Mouse (Mus musculus): ENCODE data around the gene Ak5.
"Not testable (repeated sequence)": the region's sequence is repeated elsewhere in the genome, so short reads cannot be mapped to it uniquely, and the experiment has no call there.

Ak5 gene

GRCm38 (mm10) chr3:152620534-152620933 lies 47.6 kb downstream of the Ak5 start:
- DNase-seq: no peak

- no peak for DNase-seq
Observed at GRCm38 (mm10) chr3:152620058-152620457, 48.1 kb downstream of the Ak5 start.

GRCm38 (mm10) chr3:152609076-152609475 lies 59.1 kb downstream of the Ak5 start:
- no peak for DNase-seq

GRCm38 (mm10) chr3:152605849-152606248 lies 62.3 kb downstream of the Ak5 start:
- no peak for DNase-seq

GRCm38 (mm10) chr3:152599679-152600078 lies 68.5 kb downstream of the Ak5 start:
- DNase-seq: no peak

GRCm38 (mm10) chr3:152596406-152597050 lies 71.6 kb downstream of the Ak5 start:
- DNase-seq: no peak

- DNase-seq: no peak
Observed at GRCm38 (mm10) chr3:152592767-152593425, 75.3 kb downstream of the Ak5 start.

- no peak for DNase-seq
Observed at GRCm38 (mm10) chr3:152590491-152590890, 77.7 kb downstream of the Ak5 start.

- not testable (repeated sequence) for DNase-seq
Observed at GRCm38 (mm10) chr3:152589101-152589500, 79.1 kb downstream of the Ak5 start.

- no peak for DNase-seq
Observed at GRCm38 (mm10) chr3:152587007-152587406, 81.2 kb downstream of the Ak5 start.

GRCm38 (mm10) chr3:152586191-152586590 lies 82.0 kb downstream of the Ak5 start:
- no peak for DNase-seq

GRCm38 (mm10) chr3:152585581-152585980 lies 82.6 kb downstream of the Ak5 start:
- no peak for DNase-seq

- no peak for DNase-seq
Observed at GRCm38 (mm10) chr3:152583033-152583432, 85.1 kb downstream of the Ak5 start.

- not testable (repeated sequence) for DNase-seq
Observed at GRCm38 (mm10) chr3:152581853-152582252, 86.3 kb downstream of the Ak5 start.

- DNase-seq: peak in 1 of 2 experiments; percentile 29
Observed at GRCm38 (mm10) chr3:152579984-152580591, 88.1 kb downstream of the Ak5 start.

- DNase-seq: no peak
Observed at GRCm38 (mm10) chr3:152578282-152579228, 89.6 kb downstream of the Ak5 start.

- DNase-seq: no peak
Observed at GRCm38 (mm10) chr3:152577763-152578162, 90.4 kb downstream of the Ak5 start.

GRCm38 (mm10) chr3:152577273-152577672 lies 90.9 kb downstream of the Ak5 start:
- DNase-seq: no peak

- no peak for DNase-seq
Observed at GRCm38 (mm10) chr3:152569242-152569605, 98.9 kb downstream of the Ak5 start.

GRCm38 (mm10) chr3:152568455-152569241 lies 99.5 kb downstream of the Ak5 start:
- no peak for DNase-seq

- DNase-seq: no peak
Observed at GRCm38 (mm10) chr3:152564516-152565113, 103.5 kb downstream of the Ak5 start.

GRCm38 (mm10) chr3:152563833-152564232 lies 104.3 kb downstream of the Ak5 start:
- no peak for DNase-seq

Data from lung, postnatal 4 days (tissue).